Mouse (Mus musculus): Measurements from ENCODE around the gene Fgr.

DNA sequence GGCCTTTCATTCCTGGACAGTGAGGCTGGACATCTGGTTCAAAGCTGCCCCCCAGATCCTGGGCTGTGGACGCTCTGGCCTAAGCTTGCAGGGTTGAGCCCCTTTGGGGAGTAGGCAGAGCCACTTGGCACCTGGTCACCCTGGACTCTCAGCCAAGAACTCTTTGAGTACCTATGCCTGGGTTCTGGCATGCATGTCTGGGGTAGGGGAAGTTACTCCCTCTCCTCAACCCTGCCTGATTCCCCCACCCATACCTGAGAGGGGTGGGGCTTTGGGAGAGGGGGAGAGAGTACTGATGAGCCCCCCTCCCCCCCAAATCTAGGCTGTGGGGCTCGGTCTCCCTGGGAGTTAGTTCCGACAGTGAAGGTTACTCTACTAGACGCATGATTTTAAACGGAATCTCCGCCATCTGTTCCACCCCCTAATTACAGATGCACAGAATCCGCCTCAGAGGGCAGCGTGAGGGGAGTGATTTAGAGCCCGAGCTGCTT, 47.3 kb downstream of the Fgr start:
- TF ChIP-seq CTCF (IDR thresholded peaks at IDR 0.05; ENCODE audit: insufficient read depth, low read depth, low read length) (no peak), POLR2A (IDR thresholded peaks at IDR 0.05; ENCODE audit: insufficient read depth, low read depth, low read length) (no peak)

Data from olfactory bulb, adult 2 months (tissue).